Mouse (Mus musculus): ENCODE measurements around the gene Olfr1204.

Gene Olfr1204

GRCm38 (mm10) chr2:88848992-88849391, at the start of gene Olfr1204:
TSS of gene Olfr1204 (plus strand) at chr2:88849292.
- DNase-seq (ENCODE audit: low spot score in 2 of 2), result no peak

GRCm38 (mm10) chr2:88814196-88814595, 34.9 kb upstream of the Olfr1204 start, which contains the start of gene Olfr1202:
TSS of gene Olfr1202 (plus strand) at chr2:88814496.
- no peak for DNase-seq (ENCODE audit: low spot score in 2 of 2)

GRCm38 (mm10) chr2:88829437-88829836, 19.7 kb upstream of the Olfr1204 start, which contains the start of gene Olfr1205:
TSS of gene Olfr1205 (plus strand) at chr2:88829737.
- no peak for DNase-seq (ENCODE audit: low spot score in 2 of 2)

GRCm38 (mm10) chr2:88838477-88838876, 10.6 kb upstream of the Olfr1204 start:
- no peak for DNase-seq (ENCODE audit: low spot score in 2 of 2)

GRCm38 (mm10) chr2:88862931-88863330, 13.8 kb downstream of the Olfr1204 start, which contains the start of gene Olfr1206:
TSS of gene Olfr1206 (plus strand) at chr2:88863231.
- no peak for DNase-seq (ENCODE audit: low spot score in 2 of 2)

- no peak for DNase-seq (ENCODE audit: low spot score in 2 of 2)
Measured at GRCm38 (mm10) chr2:88902211-88902610, 53.1 kb downstream of the Olfr1204 start, which contains the start of gene Olfr1208. TSS of gene Olfr1208 (minus strand) at chr2:88902311.

Data from right cerebral cortex, postnatal 36 days (tissue).